Mouse (Mus musculus): ENCODE results near the gene Cfap44. TPM values are rescaled to one million over a fixed set of nuclear protein-coding genes. Genes with fewer than 3 reads are reported as not detected.

Cfap44 gene
- polyA plus RNA-seq, 1 experiment from 2014 or later = 5.1 TPM

DNA sequence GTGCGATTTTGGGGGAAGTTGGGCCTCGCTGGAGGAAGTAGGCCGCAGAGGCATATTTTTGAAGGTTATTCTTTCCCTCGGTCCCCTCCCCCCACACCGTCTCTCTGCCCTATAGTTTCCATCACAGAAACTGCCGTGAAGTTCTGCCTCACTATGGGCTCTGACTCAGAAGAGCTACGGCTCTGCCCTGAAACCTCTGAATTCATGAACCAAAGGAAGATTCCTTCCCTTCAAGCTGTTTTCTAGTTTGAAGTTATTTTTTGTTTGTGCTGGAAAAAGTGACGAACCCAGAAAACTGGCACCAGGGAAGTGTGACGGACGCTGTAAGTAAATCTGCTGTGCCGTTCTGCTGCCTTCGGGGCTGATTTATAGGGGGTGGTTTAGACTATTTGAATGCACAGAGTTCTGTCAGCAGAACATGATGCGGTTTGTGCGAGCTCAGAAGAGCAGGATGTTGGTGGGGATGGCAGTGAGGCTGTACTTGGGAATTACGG is 102.4 kb downstream of the Cfap44 start:
- Histone ChIP-seq H3K27me3 (replicated peaks; ENCODE audit: control insufficient read depth, insufficient read depth, low read length) (no peaks in the 10 kb centered on the region), H3K27ac (ENCODE audit: low read depth, low read length) (no peak overlapping the region), H3K9me3 (ENCODE audit: control insufficient read depth, low read length) (no peaks in the 10 kb centered on the region), H3K4me2 (ENCODE audit: low read length) (no peak overlapping the region), H3K4me1 (ENCODE audit: control insufficient read depth, insufficient read depth, low read depth, low read length) (peaks cover 12% of the 10 kb centered on the region), H3K9ac (ENCODE audit: low read depth, low read length) (no peak overlapping the region), H3K36me3 (ENCODE audit: control insufficient read depth, insufficient read depth, low read length) (peaks cover 18% of the 10 kb centered on the region), H3K4me3 (ENCODE audit: low read length) (no peak overlapping the region)
- 69% methylated on average over 15 of the region's 15 CpGs for WGBS
- no peak for ATAC-seq

- Histone ChIP-seq H3K27ac (ENCODE audit: low read depth, low read length) (no peak overlapping the region), H3K4me3 (ENCODE audit: low read length) (no peak overlapping the region), H3K9me3 (ENCODE audit: control insufficient read depth, low read length) (no peaks in the 10 kb centered on the region), H3K36me3 (ENCODE audit: control insufficient read depth, insufficient read depth, low read length) (peaks cover 18% of the 10 kb centered on the region), H3K27me3 (replicated peaks; ENCODE audit: control insufficient read depth, insufficient read depth, low read length) (no peaks in the 10 kb centered on the region), H3K4me1 (ENCODE audit: control insufficient read depth, insufficient read depth, low read depth, low read length) (peaks cover 12% of the 10 kb centered on the region), H3K9ac (ENCODE audit: low read depth, low read length) (no peak overlapping the region), H3K4me2 (ENCODE audit: low read length) (no peak overlapping the region)
- no peak for ATAC-seq
- WGBS = 93% methylated on average over 3 of the region's 3 CpGs
Observed at GRCm38 (mm10) chr16:44498447-44498846, 103.9 kb downstream of the Cfap44 start.

- no peak for ATAC-seq
- no peak overlapping the region for H3K4me3 ChIP-seq (ENCODE audit: low read length)
- no peak overlapping the region for H3K27ac ChIP-seq (ENCODE audit: low read depth, low read length)
- H3K4me1 ChIP-seq (ENCODE audit: control insufficient read depth, insufficient read depth, low read depth, low read length) = no peaks in the 10 kb centered on the region
- no peaks in the 10 kb centered on the region for H3K9me3 ChIP-seq (ENCODE audit: control insufficient read depth, low read length)
- H3K36me3 ChIP-seq (ENCODE audit: control insufficient read depth, insufficient read depth, low read length) = peaks cover 14% of the 10 kb centered on the region
- 88% methylated on average over 10 of the region's 10 CpGs for WGBS
- no peaks in the 10 kb centered on the region for H3K27me3 ChIP-seq (replicated peaks; ENCODE audit: control insufficient read depth, insufficient read depth, low read length)
- no peak overlapping the region for H3K9ac ChIP-seq (ENCODE audit: low read depth, low read length)
- H3K4me2 ChIP-seq (ENCODE audit: low read length) = no peak overlapping the region
Observed at GRCm38 (mm10) chr16:44501783-44502182, 107.2 kb downstream of the Cfap44 start.

DNA sequence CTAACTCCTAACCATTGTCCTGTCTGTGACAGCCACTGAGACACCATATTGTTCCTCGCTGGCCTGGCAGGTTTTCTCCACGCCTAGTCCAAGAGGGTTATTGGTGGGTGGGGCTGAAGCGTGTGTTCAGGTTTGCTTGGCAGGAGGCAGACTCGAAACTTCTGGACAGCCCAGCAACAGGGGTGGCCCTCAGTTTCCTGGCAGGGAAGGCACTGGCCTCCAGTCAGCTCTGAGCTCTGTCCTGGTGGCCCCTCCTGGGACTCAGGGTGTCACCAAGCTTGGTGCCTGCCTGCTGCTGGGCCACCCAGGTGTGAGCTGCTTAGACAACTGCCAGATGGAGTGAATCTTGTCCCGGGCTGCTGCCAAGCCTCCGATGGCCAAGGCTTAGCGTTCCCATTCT is 107.7 kb downstream of the Cfap44 start:
- H3K4me1 ChIP-seq (ENCODE audit: control insufficient read depth, insufficient read depth, low read depth, low read length) = no peaks in the 10 kb centered on the region
- WGBS = 74% methylated on average over 7 of the region's 7 CpGs
- H3K4me2 ChIP-seq (ENCODE audit: low read length) = no peak overlapping the region
- H3K9ac ChIP-seq (ENCODE audit: low read depth, low read length) = no peak overlapping the region
- H3K36me3 ChIP-seq (ENCODE audit: control insufficient read depth, insufficient read depth, low read length) = peaks cover 14% of the 10 kb centered on the region
- H3K9me3 ChIP-seq (ENCODE audit: control insufficient read depth, low read length) = no peaks in the 10 kb centered on the region
- peak overlapping the region; percentile 37; the same call in 1 of the 2 replicates for H3K27ac ChIP-seq (ENCODE audit: low read depth, low read length)
- ATAC-seq = peak; percentile 52; the same call in 1 of the 2 replicates
- no peak overlapping the region for H3K4me3 ChIP-seq (ENCODE audit: low read length)
- no peaks in the 10 kb centered on the region for H3K27me3 ChIP-seq (replicated peaks; ENCODE audit: control insufficient read depth, insufficient read depth, low read length)

DNA sequence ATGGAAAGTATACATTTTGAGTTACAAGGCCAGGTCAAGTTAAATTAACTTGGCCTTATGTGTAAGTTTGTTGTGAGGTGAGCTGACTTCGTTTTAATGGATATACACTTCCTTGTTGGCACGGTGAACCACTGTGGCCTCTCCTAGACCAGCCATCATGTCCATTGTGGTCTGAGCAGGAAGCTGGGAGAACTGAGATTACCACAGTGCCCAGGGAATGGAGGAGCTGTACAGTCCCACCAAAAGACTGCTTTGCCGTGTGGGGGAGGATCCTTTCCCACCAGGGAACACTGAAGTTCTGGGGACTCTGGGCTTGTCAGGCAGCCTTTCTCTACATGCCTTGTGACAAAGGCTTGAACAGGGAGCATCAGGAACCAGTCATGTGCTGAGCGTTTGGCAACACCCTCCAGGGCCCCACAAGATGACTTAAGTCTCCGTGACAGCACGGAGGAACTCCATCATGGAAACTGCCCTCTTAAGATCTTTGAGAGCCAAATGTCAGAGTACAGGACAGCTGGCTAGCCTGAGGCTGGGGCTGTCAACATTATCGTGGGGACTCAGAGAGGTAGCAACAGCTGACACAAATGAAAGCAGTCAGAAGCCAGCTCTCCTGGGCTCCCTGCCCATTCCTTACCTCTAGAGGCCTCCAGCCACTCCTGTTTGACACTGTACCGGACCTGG is 108.4 kb downstream of the Cfap44 start:
- ATAC-seq = peak; percentile 74
- 49% methylated on average over 8 of the region's 8 CpGs for WGBS
- Histone ChIP-seq H3K9me3 (ENCODE audit: control insufficient read depth, low read length) (no peaks in the 10 kb centered on the region), H3K27me3 (replicated peaks; ENCODE audit: control insufficient read depth, insufficient read depth, low read length) (no peaks in the 10 kb centered on the region), H3K36me3 (ENCODE audit: control insufficient read depth, insufficient read depth, low read length) (peaks cover 14% of the 10 kb centered on the region), H3K27ac (ENCODE audit: low read depth, low read length) (no peak overlapping the region; the same call in 1 of the 2 replicates), H3K9ac (ENCODE audit: low read depth, low read length) (no peak overlapping the region), H3K4me2 (ENCODE audit: low read length) (no peak overlapping the region), H3K4me1 (ENCODE audit: control insufficient read depth, insufficient read depth, low read depth, low read length) (peaks cover 3% of the 10 kb centered on the region; the same call in 1 of the 2 replicates), H3K4me3 (ENCODE audit: low read length) (no peak overlapping the region)

DNA sequence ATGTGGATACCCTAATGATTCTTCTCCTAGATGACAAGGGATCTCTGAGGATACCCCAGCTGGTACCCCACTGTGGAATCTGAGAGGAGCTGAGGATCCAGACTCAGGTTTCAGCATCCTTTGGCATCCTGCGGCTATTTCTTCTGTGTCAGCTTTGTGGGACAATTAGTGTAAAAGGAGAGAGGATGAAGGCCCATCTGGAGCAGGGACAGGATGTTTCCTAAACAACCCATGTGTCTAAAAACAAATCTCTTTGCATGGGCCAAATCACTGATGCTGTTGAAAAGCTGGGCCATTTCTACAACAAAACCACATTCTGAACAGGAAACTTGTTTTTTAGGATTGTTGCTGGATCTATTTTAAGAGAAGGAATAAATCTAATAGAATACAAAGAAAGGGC is 110.6 kb downstream of the Cfap44 start:
- no peaks in the 10 kb centered on the region for H3K9me3 ChIP-seq (ENCODE audit: control insufficient read depth, low read length)
- H3K4me1 ChIP-seq (ENCODE audit: control insufficient read depth, insufficient read depth, low read depth, low read length) = peaks cover 6% of the 10 kb centered on the region
- H3K9ac ChIP-seq (ENCODE audit: low read depth, low read length) = no peak overlapping the region
- H3K36me3 ChIP-seq (ENCODE audit: control insufficient read depth, insufficient read depth, low read length) = no peaks in the 10 kb centered on the region; the same call in 1 of the 2 replicates
- no peak overlapping the region for H3K27ac ChIP-seq (ENCODE audit: low read depth, low read length)
- H3K4me2 ChIP-seq (ENCODE audit: low read length) = no peak overlapping the region
- no peaks in the 10 kb centered on the region for H3K27me3 ChIP-seq (replicated peaks; ENCODE audit: control insufficient read depth, insufficient read depth, low read length)
- no peak for ATAC-seq
- no peak overlapping the region for H3K4me3 ChIP-seq (ENCODE audit: low read length)
- 80% methylated on average over 1 of the region's 1 CpGs for WGBS

GRCm38 (mm10) chr16:44507027-44507929 is 112.7 kb downstream of the Cfap44 start:
- Histone ChIP-seq H3K4me2 (ENCODE audit: low read length) (no peak overlapping the region), H3K4me1 (ENCODE audit: control insufficient read depth, insufficient read depth, low read depth, low read length) (peaks cover 10% of the 10 kb centered on the region), H3K27me3 (replicated peaks; ENCODE audit: control insufficient read depth, insufficient read depth, low read length) (no peaks in the 10 kb centered on the region), H3K9me3 (ENCODE audit: control insufficient read depth, low read length) (no peaks in the 10 kb centered on the region), H3K36me3 (ENCODE audit: control insufficient read depth, insufficient read depth, low read length) (no peaks in the 10 kb centered on the region), H3K27ac (ENCODE audit: low read depth, low read length) (peak overlapping the region; percentile 40; the same call in 1 of the 2 replicates), H3K4me3 (ENCODE audit: low read length) (no peak overlapping the region), H3K9ac (ENCODE audit: low read depth, low read length) (no peak overlapping the region)
- ATAC-seq = peak; percentile 83
- WGBS = 59% methylated on average over 10 of the region's 10 CpGs

GRCm38 (mm10) chr16:44508025-44508424 is 113.4 kb downstream of the Cfap44 start:
- H3K36me3 ChIP-seq (ENCODE audit: control insufficient read depth, insufficient read depth, low read length) = no peaks in the 10 kb centered on the region
- no peak for ATAC-seq
- no peak overlapping the region for H3K27ac ChIP-seq (ENCODE audit: low read depth, low read length)
- H3K9me3 ChIP-seq (ENCODE audit: control insufficient read depth, low read length) = no peaks in the 10 kb centered on the region
- 88% methylated on average over 5 of the region's 5 CpGs for WGBS
- H3K4me1 ChIP-seq (ENCODE audit: control insufficient read depth, insufficient read depth, low read depth, low read length) = peaks cover 10% of the 10 kb centered on the region
- H3K4me2 ChIP-seq (ENCODE audit: low read length) = no peak overlapping the region
- no peak overlapping the region for H3K4me3 ChIP-seq (ENCODE audit: low read length)
- H3K9ac ChIP-seq (ENCODE audit: low read depth, low read length) = no peak overlapping the region
- no peaks in the 10 kb centered on the region for H3K27me3 ChIP-seq (replicated peaks; ENCODE audit: control insufficient read depth, insufficient read depth, low read length)

- peaks cover 10% of the 10 kb centered on the region for H3K4me1 ChIP-seq (ENCODE audit: control insufficient read depth, insufficient read depth, low read depth, low read length)
- 82% methylated on average over 13 of the region's 13 CpGs for WGBS
- no peaks in the 10 kb centered on the region for H3K9me3 ChIP-seq (ENCODE audit: control insufficient read depth, low read length)
- H3K27ac ChIP-seq (ENCODE audit: low read depth, low read length) = no peak overlapping the region; the same call in 1 of the 2 replicates
- H3K36me3 ChIP-seq (ENCODE audit: control insufficient read depth, insufficient read depth, low read length) = no peaks in the 10 kb centered on the region
- H3K9ac ChIP-seq (ENCODE audit: low read depth, low read length) = no peak overlapping the region
- ATAC-seq = no peak
- no peak overlapping the region for H3K4me3 ChIP-seq (ENCODE audit: low read length)
- no peaks in the 10 kb centered on the region for H3K27me3 ChIP-seq (replicated peaks; ENCODE audit: control insufficient read depth, insufficient read depth, low read length)
- H3K4me2 ChIP-seq (ENCODE audit: low read length) = no peak overlapping the region
Observed at GRCm38 (mm10) chr16:44508772-44509171, 114.2 kb downstream of the Cfap44 start.
